Mouse (Mus musculus): Measurements from ENCODE around the gene Mageb3. TPM values are rescaled to one million over a fixed set of nuclear protein-coding genes. Genes with fewer than 3 reads are reported as not detected.

The Mageb3 gene
- 0.07 TPM in 1 of 2 replicates, not detected in the other for polyA plus RNA-seq (2015; fragmentation: Nextera tagmentation; extraction: Ambion mirVana)

DNA sequence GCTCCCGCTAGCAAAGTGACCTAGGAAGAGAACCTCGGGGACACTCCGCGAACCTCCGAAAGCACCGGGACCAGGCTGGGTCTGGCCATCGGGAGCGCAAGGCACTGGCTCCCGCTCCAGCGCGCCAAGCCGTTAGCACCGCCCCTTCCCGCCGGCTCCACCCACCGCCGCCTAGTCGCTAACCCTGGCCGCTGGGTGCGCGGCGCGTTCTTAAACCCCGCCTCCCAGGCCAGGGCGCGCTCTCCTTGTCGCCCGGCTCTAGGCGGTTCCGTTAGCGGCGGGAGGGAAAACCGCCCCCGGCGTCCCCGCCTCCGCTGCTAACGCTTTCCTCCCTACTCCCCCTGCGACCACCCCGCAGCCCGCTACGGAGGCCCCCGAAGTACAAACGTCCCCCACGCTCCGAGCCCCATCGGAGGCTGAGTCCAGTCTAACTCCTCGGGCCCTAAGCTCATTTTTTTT, at the start of gene Mageb3, which contains the start of gene Ctdspl2:
Mageb3 (minus strand) TSS at position 328 of the 459 bp plus-strand sequence.
Ctdspl2 (plus strand) TSS at position 237 of the 459 bp plus-strand sequence.
- 0% methylated on average over 48 of the region's 48 CpGs for WGBS
- Histone ChIP-seq H3K9ac (ENCODE audit: low read depth, low read length) (peak within 1 kb of the TSS; percentile 77), H3K27ac (ENCODE audit: low read depth, low read length) (peak within 1 kb of the TSS; percentile 95), H3K27me3 (replicated peaks; ENCODE audit: control insufficient read depth, insufficient read depth, low read length) (no peaks in the 10 kb centered on the region), H3K4me3 (ENCODE audit: low read depth, low read length) (peak within 1 kb of the TSS; percentile 77), H3K9me3 (ENCODE audit: control insufficient read depth) (no peaks in the 10 kb centered on the region), H3K4me1 (replicated peaks; ENCODE audit: control insufficient read depth, insufficient read depth, low read length) (0 out of 2 replicates have a peak, but pooled peaks cover 2% of the 10 kb centered on the region), H3K36me3 (ENCODE audit: control insufficient read depth, insufficient read depth) (peaks cover 3% of the 10 kb centered on the region; the same call in 1 of the 2 replicates), H3K4me2 (replicated peaks; ENCODE audit: low read depth) (peak within 1 kb of the TSS; percentile 79)
- ATAC-seq = peak; percentile 96
- peak; percentile 39 for TF ChIP-seq CTCF (IDR thresholded peaks at IDR 0.05; ENCODE audit: low read depth)

GRCm38 (mm10) chr2:121995738-121996137, 39.8 kb upstream of the Mageb3 start:
- Histone ChIP-seq H3K27me3 (replicated peaks; ENCODE audit: control insufficient read depth, insufficient read depth, low read length) (no peaks in the 10 kb centered on the region), H3K4me1 (replicated peaks; ENCODE audit: control insufficient read depth, insufficient read depth, low read length) (no peaks in the 10 kb centered on the region), H3K9me3 (ENCODE audit: control insufficient read depth) (no peaks in the 10 kb centered on the region), H3K9ac (ENCODE audit: low read depth, low read length) (no peak overlapping the region), H3K36me3 (ENCODE audit: control insufficient read depth, insufficient read depth) (peaks cover 40% of the 10 kb centered on the region), H3K4me3 (ENCODE audit: low read depth, low read length) (no peak overlapping the region), H3K4me2 (replicated peaks; ENCODE audit: low read depth) (no peak overlapping the region), H3K27ac (ENCODE audit: low read depth, low read length) (no peak overlapping the region)
- peak; percentile 61 for TF ChIP-seq CTCF (IDR thresholded peaks at IDR 0.05; ENCODE audit: low read depth)
- WGBS = 85% methylated on average over 1 of the region's 1 CpGs
- no peak for ATAC-seq

- peaks cover 10% of the 10 kb centered on the region; the same call in 1 of the 2 replicates for H3K36me3 ChIP-seq (ENCODE audit: control insufficient read depth, insufficient read depth)
- no peaks in the 10 kb centered on the region for H3K27me3 ChIP-seq (replicated peaks; ENCODE audit: control insufficient read depth, insufficient read depth, low read length)
- peak overlapping the region; percentile 79 for H3K4me2 ChIP-seq (replicated peaks; ENCODE audit: low read depth)
- 4% methylated on average over 8 of the region's 8 CpGs for WGBS
- no peaks in the 10 kb centered on the region for H3K9me3 ChIP-seq (ENCODE audit: control insufficient read depth)
- no peak for ATAC-seq
- no peak for TF ChIP-seq CTCF (IDR thresholded peaks at IDR 0.05; ENCODE audit: low read depth)
- H3K4me1 ChIP-seq (replicated peaks; ENCODE audit: control insufficient read depth, insufficient read depth, low read length) = 0 out of 2 replicates have a peak, but pooled peaks cover 2% of the 10 kb centered on the region
- peak overlapping the region; percentile 77 for H3K9ac ChIP-seq (ENCODE audit: low read depth, low read length)
- H3K4me3 ChIP-seq (ENCODE audit: low read depth, low read length) = peak overlapping the region; percentile 77
- H3K27ac ChIP-seq (ENCODE audit: low read depth, low read length) = peak overlapping the region; percentile 95; the same call in 1 of the 2 replicates
Observed at GRCm38 (mm10) chr2:121957216-121957792, 1.4 kb upstream of the Mageb3 start.

- Histone ChIP-seq H3K4me2 (replicated peaks; ENCODE audit: low read depth) (peak overlapping the region; percentile 79), H3K9ac (ENCODE audit: low read depth, low read length) (peak overlapping the region; percentile 77), H3K36me3 (ENCODE audit: control insufficient read depth, insufficient read depth) (peaks cover 5% of the 10 kb centered on the region; the same call in 1 of the 2 replicates), H3K27ac (ENCODE audit: low read depth, low read length) (peak overlapping the region; percentile 95), H3K4me3 (ENCODE audit: low read depth, low read length) (peak overlapping the region; percentile 77), H3K27me3 (replicated peaks; ENCODE audit: control insufficient read depth, insufficient read depth, low read length) (no peaks in the 10 kb centered on the region), H3K9me3 (ENCODE audit: control insufficient read depth) (no peaks in the 10 kb centered on the region), H3K4me1 (replicated peaks; ENCODE audit: control insufficient read depth, insufficient read depth, low read length) (0 out of 2 replicates have a peak, but pooled peaks cover 2% of the 10 kb centered on the region)
- peak; percentile 97 for ATAC-seq
- 0% methylated on average over 47 of the region's 47 CpGs for WGBS
- TF ChIP-seq CTCF (IDR thresholded peaks at IDR 0.05; ENCODE audit: low read depth) = no peak
Observed at GRCm38 (mm10) chr2:121956224-121957018, 529 bp upstream of the Mageb3 start.

DNA sequence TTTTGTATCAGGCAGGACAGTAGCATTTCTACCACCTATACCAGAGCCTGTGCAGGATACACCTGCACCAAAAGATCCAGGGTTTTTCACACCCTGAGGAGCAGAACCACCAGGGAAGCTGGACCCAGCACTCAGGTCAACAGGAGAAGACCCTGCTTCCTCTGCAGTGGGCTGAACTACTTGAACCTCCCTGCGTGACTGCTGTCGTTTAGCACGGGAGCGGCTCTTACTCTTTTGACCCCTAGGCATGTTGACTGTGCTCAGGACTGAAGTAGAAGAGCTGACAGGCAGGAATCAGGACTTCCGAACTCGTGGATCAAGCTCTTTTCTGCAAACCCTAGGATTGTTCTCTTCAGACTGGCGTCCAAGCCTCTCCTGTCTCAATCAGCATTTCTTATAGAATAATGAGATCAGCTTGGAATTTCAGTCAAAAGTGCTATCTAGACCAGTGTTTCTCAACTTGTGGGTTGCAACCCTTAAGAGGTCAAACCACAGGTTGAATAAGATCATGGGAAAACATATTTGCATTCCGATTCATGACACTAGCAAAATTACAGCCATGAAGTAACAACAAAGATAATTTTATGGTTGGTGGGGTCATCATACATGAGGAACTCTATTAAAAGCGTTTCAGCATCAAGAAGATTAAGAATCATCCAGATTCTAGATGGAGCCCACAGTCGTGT, 778 bp downstream of the Mageb3 start:
- no peak for TF ChIP-seq CTCF (IDR thresholded peaks at IDR 0.05; ENCODE audit: low read depth)
- Histone ChIP-seq H3K4me2 (replicated peaks; ENCODE audit: low read depth) (peak overlapping the region; percentile 79), H3K9ac (ENCODE audit: low read depth, low read length) (peak overlapping the region; percentile 77), H3K4me3 (ENCODE audit: low read depth, low read length) (peak overlapping the region; percentile 77), H3K27me3 (replicated peaks; ENCODE audit: control insufficient read depth, insufficient read depth, low read length) (no peaks in the 10 kb centered on the region), H3K36me3 (ENCODE audit: control insufficient read depth, insufficient read depth) (no peaks in the 10 kb centered on the region), H3K27ac (ENCODE audit: low read depth, low read length) (no peak overlapping the region), H3K4me1 (replicated peaks; ENCODE audit: control insufficient read depth, insufficient read depth, low read length) (0 out of 2 replicates have a peak, but pooled peaks cover 2% of the 10 kb centered on the region), H3K9me3 (ENCODE audit: control insufficient read depth) (no peaks in the 10 kb centered on the region)
- ATAC-seq = no peak
- WGBS = 21% methylated on average over 10 of the region's 10 CpGs

Data from intestine, postnatal 0 days (tissue).